Mouse (Mus musculus) myocyte (in vitro differentiated cells): ENCODE data around the gene Tspan15.

ENCODE experiments used
- E2F4 ChIP-seq: IDR thresholded peaks from one replicate; pipeline ENCODE4 v1.6.1; 2011; ENCODE audit warnings: mild to moderate bottlenecking, control low read depth, moderate library complexity; ENCODE audit not compliant: insufficient read depth
- MYOG ChIP-seq, 3 experiments: IDR thresholded peaks; one replicate each; pipeline ENCODE4 v1.6.1; 2011; ENCODE audit warnings: control low read depth in 2 of 3, low read depth in 2 of 3, mild to moderate bottlenecking in 2 of 3; ENCODE audit not compliant: insufficient read length in 2 of 3, control insufficient read depth in 1 of 3, insufficient read depth in 1 of 3
- POLR2A ChIP-seq: IDR thresholded peaks from one replicate; pipeline ENCODE4 v1.6.1; 2011; ENCODE audit warnings: low read depth, mild to moderate bottlenecking, control low read depth, moderate library complexity; ENCODE audit not compliant: insufficient read length
- POLR2AphosphoS2 ChIP-seq: IDR thresholded peaks from one replicate; pipeline ENCODE4 v1.6.1; 2011; ENCODE audit warnings: low read depth, control low read depth; ENCODE audit not compliant: insufficient read length
- USF1 ChIP-seq: IDR thresholded peaks from one replicate; pipeline ENCODE4 v1.6.1; 2011; ENCODE audit warnings: low read depth, mild to moderate bottlenecking, control low read depth, moderate library complexity

- TF ChIP-seq POLR2A (no peak), MYOG (IDR thresholded peaks at IDR 0.05; ENCODE audit: control insufficient read depth in 1 of 3, insufficient read depth in 1 of 3, insufficient read length in 2 of 3, low read depth in 2 of 3) (no peak), USF1 (no peak), POLR2AphosphoS2 (no peak), E2F4 (no peak)
Observed at GRCm38 (mm10) chr10:62174533-62175313, 56.3 kb downstream of the Tspan15 start.
